31 mouse cellular contexts compared by ENCODE assay signal in the genomic region with DNA sequence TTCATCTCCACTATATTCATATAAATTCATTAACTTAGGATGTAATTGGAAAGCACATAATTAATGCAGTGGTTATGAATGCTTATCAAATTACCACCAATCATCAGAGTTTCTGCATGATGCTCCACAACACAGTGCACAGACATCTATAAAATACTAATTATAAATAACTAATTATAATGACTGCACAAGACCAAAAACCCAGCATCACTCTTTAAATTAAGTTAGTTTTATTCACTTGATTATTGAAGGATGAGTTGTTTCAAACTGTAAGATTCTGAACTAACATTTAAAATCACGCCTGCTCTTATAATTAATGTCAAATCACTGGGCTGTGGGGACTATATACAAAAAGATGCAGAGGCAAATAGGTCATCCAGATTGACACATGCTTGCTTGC.
"Had no signal": no experiment of that assay in that cellular context is flagged by ENCODE, and none has a peak within 500 bp of the region (broad histone marks: within the 10 kb centered on the region; RNA-seq: fewer than 3 reads in every experiment).

No protein-coding gene starts in this region.

- H3K9ac ChIP-seq: limb, embryonic 12.5 days; limb, embryonic 13.5 days; limb, embryonic 15.5 days; liver, embryonic 12.5 days; liver, embryonic 13.5 days; liver, embryonic 14.5 days; liver, embryonic 15.5 days; liver, postnatal 0 days; lung, embryonic 14.5 days; lung, embryonic 15.5 days; midbrain, embryonic 12.5 days; midbrain, embryonic 13.5 days; midbrain, embryonic 15.5 days had no signal

- H3K4me3 ChIP-seq: limb, embryonic 10.5 days; limb, embryonic 12.5 days; limb, embryonic 13.5 days; limb, embryonic 15.5 days; liver, embryonic 12.5 days; liver, embryonic 13.5 days; liver, embryonic 15.5 days; lung, embryonic 15.5 days; megakaryocyte, embryonic 14.5 days; midbrain, embryonic 10.5 days; midbrain, embryonic 12.5 days; midbrain, embryonic 13.5 days; midbrain, embryonic 15.5 days; myocyte had no signal

- H3K27ac ChIP-seq: limb, embryonic 10.5 days; limb, embryonic 12.5 days; limb, embryonic 13.5 days; limb, embryonic 15.5 days; liver, embryonic 12.5 days; liver, embryonic 13.5 days; liver, embryonic 14.5 days; liver, embryonic 15.5 days; lung, embryonic 15.5 days; macrophage; midbrain, embryonic 10.5 days; midbrain, embryonic 12.5 days; midbrain, embryonic 13.5 days; midbrain, embryonic 15.5 days had no signal

- ATAC-seq: liver, embryonic 12.5 days; liver, postnatal 0 days; lung, postnatal 0 days; midbrain, embryonic 13.5 days; midbrain, embryonic 15.5 days; midbrain, embryonic 16.5 days had no signal

- H3K4me1 ChIP-seq: limb, embryonic 10.5 days; limb, embryonic 12.5 days; limb, embryonic 13.5 days; limb, embryonic 15.5 days; liver, embryonic 12.5 days; liver, embryonic 13.5 days; liver, embryonic 15.5 days; lung, embryonic 15.5 days; megakaryocyte, embryonic 14.5 days; midbrain, embryonic 10.5 days; midbrain, embryonic 12.5 days; midbrain, embryonic 13.5 days; midbrain, embryonic 15.5 days had no signal

- H3K4me2 ChIP-seq: limb, embryonic 12.5 days; limb, embryonic 13.5 days; limb, embryonic 15.5 days; liver, embryonic 11.5 days; liver, embryonic 12.5 days; liver, embryonic 13.5 days; liver, embryonic 15.5 days; lung, embryonic 14.5 days; lung, embryonic 15.5 days; midbrain, embryonic 11.5 days; midbrain, embryonic 12.5 days; midbrain, embryonic 13.5 days; midbrain, embryonic 15.5 days had no signal

- H3K9me3 ChIP-seq: limb, embryonic 10.5 days; limb, embryonic 12.5 days; limb, embryonic 13.5 days; limb, embryonic 15.5 days; liver, embryonic 12.5 days; liver, embryonic 13.5 days; liver, embryonic 15.5 days; lung, embryonic 15.5 days; megakaryocyte, embryonic 14.5 days; midbrain, embryonic 10.5 days; midbrain, embryonic 12.5 days; midbrain, embryonic 13.5 days; midbrain, embryonic 15.5 days had no signal

- H3K36me3 ChIP-seq: limb, embryonic 10.5 days; limb, embryonic 12.5 days; limb, embryonic 13.5 days; limb, embryonic 15.5 days; liver, embryonic 12.5 days; liver, embryonic 13.5 days; liver, embryonic 15.5 days; lung, embryonic 15.5 days; midbrain, embryonic 10.5 days; midbrain, embryonic 12.5 days; midbrain, embryonic 13.5 days; midbrain, embryonic 15.5 days had no signal

- H3K27me3 ChIP-seq: limb, embryonic 12.5 days; limb, embryonic 13.5 days; limb, embryonic 15.5 days; liver, embryonic 12.5 days; liver, embryonic 13.5 days; liver, embryonic 15.5 days; lung, embryonic 15.5 days; megakaryocyte, embryonic 14.5 days; midbrain, embryonic 12.5 days; midbrain, embryonic 13.5 days; midbrain, embryonic 15.5 days had no signal

- DNase-seq: left cerebral cortex, postnatal 4 days; liver; liver, embryonic 13.5 days; liver, postnatal 0 days; lung, adult 18-20 months; lung, adult 2 months; lung, embryonic 14.5 days; lung, postnatal 10 days; lung, postnatal 14 days; lung, postnatal 36 days; lung, postnatal 4 days; midbrain, embryonic 14.5 days had no signal
